Mouse (Mus musculus): ENCODE results near the gene Tsen2.
A peak's percentile ranks its signal among the peaks of the same experiment; 100 is the strongest.

- TF ChIP-seq CTCF (IDR thresholded peaks at IDR 0.05; ENCODE audit: extremely low read depth, insufficient read length, insufficient replicate concordance, low read depth, low read length), result peak; percentile 26; the same call in 1 of the 2 replicates
- TF ChIP-seq POLR2A (IDR thresholded peaks at IDR 0.05; ENCODE audit: low read depth, low read length), result no peak
Observed at GRCm38 (mm10) chr6:115584176-115584575, 39.7 kb downstream of the Tsen2 start.
